Mouse (Mus musculus): ENCODE data around the gene Zcchc8.
"Not testable (repeated sequence)": the region's sequence is repeated elsewhere in the genome, so short reads cannot be mapped to it uniquely, and the experiment has no call there.

Gene Zcchc8

DNA sequence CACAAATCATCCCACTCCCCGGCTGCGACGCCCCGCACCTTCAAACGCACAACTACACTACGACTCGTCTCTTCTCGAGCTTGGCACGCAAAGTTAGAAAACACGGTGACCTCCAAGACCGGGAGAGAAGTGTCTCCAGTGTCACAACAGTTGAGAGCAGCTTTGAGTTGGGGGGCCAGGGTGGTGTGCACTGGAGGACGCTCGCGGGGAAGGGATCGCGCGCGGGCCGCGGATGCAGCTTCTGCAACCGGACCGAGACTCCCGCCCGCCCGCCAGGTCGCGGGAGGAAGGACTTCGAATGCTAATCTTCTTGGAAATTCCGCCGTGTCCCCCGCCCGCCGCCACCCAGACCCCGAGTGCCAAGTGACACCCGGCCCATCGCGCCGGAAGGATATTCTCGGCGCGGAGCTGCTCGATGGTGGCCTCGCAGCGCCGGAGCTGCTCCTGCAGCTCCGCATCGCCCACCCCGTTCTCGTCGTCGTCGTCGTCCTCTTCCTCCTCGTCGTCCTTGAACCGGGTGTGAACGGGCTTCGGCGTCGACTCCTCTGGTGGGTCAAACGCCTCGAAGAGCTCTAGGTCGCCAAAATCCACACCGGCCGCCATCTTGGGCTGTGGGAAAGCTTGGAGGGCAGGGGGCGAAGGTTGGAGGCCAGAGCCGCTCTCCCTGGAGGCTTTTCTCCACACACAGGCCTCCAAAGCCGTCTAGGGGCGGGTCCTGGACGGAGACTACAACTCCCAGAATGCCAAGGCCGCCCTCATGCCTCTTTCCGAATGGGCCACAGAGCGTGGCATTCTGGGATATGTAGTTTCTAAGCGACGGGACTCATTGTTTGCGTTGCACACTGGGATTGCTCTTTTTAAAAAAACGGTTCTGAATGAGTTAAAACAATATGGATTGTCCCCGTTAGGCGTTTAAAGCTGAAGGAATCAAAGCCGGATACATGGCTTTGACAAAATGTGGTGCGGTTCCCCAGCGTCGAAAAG is at the start of gene Zcchc8:
Gene Zcchc8, minus strand, starts transcription at position 773 of the 984 bp plus-strand sequence.
- peak; percentile 92 to 95 for DNase-seq (ENCODE audit: low read depth in 2 of 2, low spot score in 2 of 2)

DNA sequence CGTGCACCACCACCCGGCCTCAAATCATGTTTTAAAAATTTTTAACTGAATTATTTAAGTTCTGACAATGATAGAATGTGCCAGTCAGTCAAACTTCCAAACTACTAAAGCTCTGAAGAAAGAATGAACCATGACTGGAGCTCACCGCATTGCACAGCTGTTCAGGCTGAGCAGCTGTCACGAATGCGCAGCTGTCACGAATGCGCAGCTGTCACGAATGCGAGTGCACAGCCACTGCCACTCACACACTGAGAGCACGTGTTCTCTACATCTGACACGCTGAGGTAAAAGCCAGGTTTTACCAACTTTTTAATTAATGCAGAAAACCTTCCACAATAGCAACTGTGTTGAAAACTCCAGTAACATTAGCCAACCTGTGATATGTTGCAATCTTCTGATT is 45.6 kb upstream of the Zcchc8 start:
- DNase-seq (ENCODE audit: low read depth in 2 of 2, low spot score in 2 of 2), result not testable (repeated sequence)

DNA sequence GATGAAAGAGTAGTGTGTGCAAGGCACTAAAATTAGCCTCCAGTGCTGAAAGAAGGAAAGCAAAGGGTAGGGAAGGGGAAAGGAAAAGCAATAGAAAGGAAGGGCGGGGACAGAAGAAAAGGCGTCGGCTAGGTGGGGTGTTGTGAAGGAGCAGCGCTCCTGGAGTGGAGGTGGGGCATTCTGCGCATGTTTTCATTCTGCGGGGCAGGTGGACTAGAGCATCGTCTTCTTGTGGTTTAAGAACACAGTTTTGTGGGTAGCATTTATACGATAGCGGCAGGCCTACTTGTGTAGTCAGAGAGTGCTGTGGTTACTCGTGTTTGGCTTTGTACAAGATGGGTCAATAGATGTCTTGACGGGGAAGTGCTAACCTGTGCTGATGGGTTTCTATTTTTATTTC is 44.6 kb upstream of the Zcchc8 start:
- DNase-seq (ENCODE audit: low read depth in 2 of 2, low spot score in 2 of 2), result peak in 1 of 2 experiments; percentile 28

DNA sequence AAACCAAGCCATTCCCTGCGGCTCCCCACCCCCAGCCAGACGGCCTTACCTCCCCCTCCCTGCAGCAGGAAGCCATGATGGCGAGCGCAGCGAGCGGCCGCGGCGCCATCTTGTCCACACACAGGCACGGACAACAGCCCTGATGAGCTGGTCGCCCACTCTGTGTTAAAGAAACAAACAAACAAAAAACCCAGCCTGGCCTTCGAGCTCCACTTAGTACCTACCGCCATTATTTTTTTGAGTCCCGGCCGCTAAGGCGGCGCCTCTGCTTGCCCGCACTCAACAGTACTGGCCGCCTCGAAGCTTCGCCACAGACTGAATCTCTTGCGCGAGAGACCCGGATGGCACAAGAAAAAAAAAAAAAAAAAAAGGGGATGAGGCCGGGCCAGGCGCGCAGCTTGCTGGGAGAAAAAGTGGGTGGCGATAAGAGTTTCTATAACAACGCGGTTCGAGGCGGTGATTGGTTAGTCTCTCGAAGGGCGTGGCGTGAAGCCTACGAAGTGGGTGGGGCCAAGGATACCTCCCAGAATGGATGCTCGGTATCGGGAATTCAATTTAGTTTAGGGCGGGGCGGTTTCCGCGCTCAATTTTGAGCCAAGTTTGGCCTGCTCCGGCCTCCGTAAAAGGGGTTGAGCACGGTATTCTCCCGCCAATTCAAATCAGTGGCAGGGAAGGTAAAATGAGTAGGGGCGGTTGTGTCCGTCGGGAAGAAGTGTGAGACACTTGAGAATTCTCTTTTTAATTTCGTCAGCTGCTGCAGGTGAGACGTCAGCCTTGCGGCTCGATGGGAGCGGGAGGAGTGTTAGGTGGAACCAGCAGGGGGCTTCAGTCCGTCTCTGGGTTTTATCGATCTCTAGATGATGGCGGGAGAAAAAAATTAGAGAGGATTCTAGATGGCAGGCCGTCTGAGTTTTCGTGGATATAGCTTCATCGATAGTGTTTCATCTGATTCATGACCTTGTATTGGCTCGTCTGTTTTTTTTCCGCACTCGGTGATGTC is 28.5 kb upstream of the Zcchc8 start, which contains the start of the genes Rsrc2 and Kntc1:
Gene Rsrc2, minus strand, starts transcription at position 350 of the 1,000 bp plus-strand sequence.
Gene Kntc1, plus strand, starts transcription at position 652 of the 1,000 bp plus-strand sequence.
- DNase-seq (ENCODE audit: low read depth in 2 of 2, low spot score in 2 of 2), result peak; percentile 96 to 99

DNA sequence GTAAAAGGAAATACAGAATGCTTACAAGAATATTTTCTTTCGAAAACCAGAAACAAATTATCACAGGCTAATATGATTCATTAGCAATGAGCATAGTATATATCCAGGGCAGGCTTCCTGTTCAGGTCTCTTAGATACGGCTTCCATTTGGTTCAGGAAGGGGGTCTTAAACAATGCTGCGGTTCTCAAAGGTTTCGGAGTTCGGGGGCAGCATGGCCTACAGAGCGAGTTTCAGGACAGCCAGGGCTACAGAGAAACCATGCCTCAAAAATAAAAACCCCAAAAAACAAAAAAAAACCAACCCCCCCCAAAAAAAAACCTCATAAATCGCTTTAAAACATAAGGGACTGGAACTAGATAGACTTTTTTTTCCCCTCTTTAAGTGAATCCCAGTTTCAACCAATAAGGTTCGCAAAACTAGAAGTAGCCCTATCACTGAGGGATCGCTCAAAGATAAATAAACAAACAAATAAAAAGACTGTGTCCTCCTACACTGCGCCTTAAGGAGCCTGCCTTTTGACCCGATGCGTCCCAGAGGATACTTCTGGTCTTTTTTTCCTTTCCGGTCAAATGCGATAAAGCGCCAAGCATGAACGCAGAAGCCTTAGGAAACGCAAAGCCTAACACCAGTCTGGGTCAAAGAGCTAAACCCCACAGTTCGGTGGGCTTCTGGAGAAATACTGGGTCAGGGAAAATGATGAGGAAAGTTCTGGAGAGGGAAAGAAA is 27.6 kb upstream of the Zcchc8 start:
- DNase-seq (ENCODE audit: low read depth in 2 of 2, low spot score in 2 of 2), result peak in 1 of 2 experiments; percentile 2

DNA sequence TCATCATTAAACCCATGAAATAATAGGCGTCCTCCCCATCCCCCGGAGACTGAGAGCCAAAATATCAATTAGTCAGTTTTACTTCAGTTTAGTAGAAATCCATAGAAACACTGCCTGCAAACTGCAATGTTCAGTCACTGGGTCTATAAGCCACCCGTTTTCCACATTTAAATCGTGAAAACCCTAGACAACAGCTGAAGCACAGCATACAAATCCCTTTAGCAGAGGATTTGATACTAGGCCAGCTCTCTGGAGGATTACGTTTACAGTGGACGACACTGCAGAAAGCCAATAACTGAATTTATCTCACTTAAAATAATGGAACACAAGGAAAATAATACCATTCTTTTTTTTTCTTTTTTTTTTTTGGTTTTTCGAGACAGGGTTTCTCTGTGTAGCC is 26.7 kb upstream of the Zcchc8 start:
- no peak for DNase-seq (ENCODE audit: low read depth in 2 of 2, low spot score in 2 of 2)

DNA sequence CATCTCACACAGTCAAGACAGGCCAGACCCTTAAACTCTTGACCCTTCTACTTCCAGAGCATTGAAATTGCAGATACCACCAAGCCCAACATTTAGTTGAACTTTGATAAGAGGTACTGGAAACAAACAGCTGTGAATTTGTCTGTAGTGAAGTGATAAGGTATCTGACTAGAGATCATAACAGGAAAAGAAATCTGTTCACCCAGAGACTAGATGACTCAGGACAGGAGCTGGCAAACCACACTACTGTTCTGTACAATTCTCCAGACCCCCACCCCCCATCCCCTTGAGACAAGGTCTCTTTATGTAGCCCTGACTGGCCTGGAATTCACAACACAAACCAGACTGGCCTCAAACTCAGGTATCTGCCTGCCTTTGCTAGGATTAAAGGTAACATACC is 25.4 kb upstream of the Zcchc8 start:
- no peak for DNase-seq (ENCODE audit: low read depth in 2 of 2, low spot score in 2 of 2)

DNA sequence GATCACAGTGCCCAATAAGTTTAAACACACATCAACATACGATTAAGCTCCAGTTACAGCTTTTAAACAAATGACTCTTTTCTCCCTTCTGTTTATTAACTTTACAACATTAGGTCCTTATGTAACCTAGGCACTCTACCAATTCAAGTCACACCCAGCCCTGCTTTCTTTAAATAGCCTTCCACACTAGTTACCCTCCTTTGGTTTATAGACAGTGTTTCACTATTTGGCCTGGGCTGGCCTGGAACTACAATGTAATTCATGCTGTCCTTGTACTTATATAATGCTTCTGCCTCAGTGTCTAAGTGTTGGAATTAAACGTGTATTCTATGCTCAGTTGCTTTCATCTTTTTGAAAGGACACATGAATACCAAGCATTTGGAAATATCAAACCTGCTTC is 23.5 kb upstream of the Zcchc8 start:
- no peak for DNase-seq (ENCODE audit: low read depth in 2 of 2, low spot score in 2 of 2)

DNA sequence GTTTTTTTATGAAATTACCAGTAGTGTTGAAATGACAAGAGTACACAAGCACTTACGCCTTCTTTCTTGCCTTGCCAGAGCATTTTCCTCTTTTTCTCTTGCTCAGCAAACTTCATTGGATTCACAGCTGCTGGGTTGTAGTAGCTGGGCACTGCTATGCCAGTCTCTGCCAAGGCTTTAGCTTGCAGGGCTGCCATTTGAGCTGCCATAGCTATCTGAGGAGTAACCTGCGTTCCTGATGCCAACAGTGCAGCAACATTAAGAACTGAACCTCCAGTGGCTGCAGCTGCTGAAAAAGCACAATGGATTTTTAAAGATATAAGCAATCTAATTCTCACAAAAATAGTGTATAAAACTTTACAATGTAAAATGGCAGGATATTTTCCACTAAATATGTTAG is 10.1 kb upstream of the Zcchc8 start:
- DNase-seq (ENCODE audit: low read depth in 2 of 2, low spot score in 2 of 2), result no peak

DNA sequence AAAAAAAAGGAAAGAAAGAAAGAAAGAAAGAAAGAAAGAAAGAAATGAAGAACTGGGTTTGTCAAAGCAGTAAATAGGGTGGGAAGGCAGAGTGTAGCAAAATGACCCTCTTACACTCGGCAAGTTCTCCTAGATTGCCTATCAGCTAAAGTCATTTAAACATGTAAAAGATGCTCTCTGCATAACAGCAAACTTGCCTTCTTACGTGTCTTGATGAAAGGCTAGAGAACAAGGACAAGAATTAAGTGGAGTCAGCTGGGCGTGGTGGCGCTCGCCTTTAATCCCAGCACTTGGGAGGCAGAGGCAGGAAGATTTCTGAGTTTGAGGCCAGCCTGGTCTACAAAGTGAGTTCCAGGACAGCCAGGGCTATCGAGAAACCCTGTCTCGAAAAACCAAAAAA is 2.9 kb upstream of the Zcchc8 start:
- DNase-seq (ENCODE audit: low read depth in 2 of 2, low spot score in 2 of 2), result not testable (repeated sequence)

DNA sequence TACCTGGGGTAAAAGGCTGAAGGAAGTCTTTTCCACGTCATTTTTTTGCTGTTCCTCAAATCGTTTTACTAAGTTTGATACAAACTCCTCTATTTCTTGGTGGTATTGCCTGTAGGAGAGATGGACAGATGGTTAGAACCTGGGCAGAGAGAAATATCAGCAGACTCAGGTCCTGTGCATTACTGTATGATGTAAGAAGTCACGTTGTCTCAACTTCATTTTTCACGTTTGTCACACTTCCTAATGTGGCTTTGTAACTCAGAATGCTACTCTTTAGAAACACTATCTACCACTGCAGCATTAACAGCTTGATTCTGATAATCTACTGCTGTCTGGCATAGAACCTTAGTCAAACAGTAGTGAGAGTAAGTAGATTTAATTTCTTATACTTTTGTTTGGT is 6.3 kb downstream of the Zcchc8 start:
- DNase-seq (ENCODE audit: low read depth in 2 of 2, low spot score in 2 of 2), result no peak

DNA sequence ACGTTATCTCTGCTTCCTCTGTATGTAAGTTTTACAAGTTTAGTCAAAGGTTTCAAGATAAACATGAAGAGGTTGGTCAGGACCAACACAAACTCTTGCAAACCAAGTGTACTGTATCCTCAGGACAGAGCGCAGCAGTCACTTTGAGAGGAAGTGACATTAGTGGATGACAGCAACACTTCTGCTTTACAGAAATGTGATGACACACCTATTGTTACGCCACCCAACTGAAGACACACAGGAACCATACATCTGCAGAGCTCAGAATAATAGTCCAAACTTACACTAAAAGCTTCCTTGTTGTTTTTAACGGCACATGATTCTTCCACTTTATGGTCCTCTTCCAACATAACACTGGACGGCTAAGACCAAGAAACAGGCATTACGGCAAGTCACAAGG is 7.1 kb downstream of the Zcchc8 start:
- DNase-seq (ENCODE audit: low read depth in 2 of 2, low spot score in 2 of 2), result no peak

DNA sequence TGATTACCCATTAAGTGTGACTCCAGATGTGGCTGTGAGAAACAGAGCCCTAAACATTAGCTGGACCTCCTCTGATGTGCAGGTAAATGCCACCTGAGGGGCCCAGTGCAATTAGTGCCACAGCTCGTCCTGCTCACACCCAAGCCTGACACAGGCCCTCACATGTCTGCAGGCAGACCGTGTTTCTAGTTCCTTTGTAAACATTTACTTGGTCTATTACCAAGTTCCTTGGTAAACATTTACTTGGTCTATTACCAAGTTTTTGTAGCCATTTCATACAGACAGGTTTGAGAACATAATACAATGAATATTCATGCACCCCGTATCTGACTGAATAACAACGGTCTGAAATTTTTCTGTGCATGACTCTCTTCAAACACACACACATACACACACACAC is 11.3 kb downstream of the Zcchc8 start:
- no peak for DNase-seq (ENCODE audit: low read depth in 2 of 2, low spot score in 2 of 2)

DNA sequence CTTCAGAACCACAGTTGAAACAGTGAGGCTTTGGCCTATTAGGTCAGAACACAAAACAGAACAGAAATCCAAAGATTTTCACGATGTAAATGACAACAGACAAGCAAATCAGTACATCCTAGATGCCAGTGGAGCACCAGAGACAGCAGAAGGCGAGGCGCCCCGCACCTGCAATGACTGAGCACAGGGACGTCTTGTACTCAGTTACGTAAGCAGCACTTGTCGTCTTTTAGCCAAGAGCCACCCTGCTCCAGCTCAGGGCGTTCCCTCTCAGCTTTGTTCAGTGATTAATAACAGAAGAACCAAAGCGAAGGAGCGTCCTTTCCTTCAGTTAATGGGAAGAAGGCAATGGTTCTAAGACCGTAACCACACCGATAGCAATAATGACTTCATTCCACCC is 12.3 kb downstream of the Zcchc8 start:
- no peak for DNase-seq (ENCODE audit: low read depth in 2 of 2, low spot score in 2 of 2)

DNA sequence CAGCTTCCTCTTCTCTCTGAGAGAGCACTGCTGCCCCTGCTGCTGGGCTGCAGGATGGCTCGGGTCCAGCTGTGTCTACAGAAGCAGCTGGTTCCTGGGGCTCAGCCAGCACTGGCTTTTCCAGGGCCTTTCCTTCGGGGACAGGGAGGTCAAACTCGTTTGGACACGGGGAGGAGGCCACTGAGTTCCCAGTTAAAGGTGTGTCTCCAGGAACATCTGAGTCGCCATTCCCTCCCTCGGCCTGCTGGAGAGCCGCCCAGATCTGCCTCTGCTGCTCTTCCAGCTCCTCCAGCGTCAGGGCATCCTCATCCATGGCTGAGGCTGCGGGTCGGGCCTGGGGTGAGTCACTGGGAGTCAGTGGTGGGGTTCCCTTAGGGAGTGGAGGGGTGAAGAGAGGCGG is 20.3 kb downstream of the Zcchc8 start:
- DNase-seq (ENCODE audit: low read depth in 2 of 2, low spot score in 2 of 2), result no peak

DNA sequence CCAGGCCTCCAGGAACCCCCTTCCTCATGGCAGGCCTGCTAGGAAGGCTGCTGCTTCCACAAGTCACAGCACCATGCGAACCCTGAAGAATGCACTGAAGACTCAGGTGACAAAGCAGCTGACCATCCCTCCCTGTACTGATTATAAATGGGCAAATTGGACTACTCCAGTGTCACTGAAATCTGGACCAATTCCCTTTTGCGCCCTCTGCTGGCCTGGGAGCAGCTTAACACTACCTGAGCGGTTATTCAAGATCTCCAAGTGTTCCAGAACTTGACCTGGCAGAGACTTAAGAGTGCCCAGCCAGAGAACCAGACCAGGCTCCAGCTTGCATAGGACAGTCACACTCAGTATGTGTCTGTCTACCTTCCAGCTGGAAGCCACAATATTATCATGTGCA is 21.7 kb downstream of the Zcchc8 start:
- DNase-seq (ENCODE audit: low read depth in 2 of 2, low spot score in 2 of 2), result peak; percentile 60 to 72

DNA sequence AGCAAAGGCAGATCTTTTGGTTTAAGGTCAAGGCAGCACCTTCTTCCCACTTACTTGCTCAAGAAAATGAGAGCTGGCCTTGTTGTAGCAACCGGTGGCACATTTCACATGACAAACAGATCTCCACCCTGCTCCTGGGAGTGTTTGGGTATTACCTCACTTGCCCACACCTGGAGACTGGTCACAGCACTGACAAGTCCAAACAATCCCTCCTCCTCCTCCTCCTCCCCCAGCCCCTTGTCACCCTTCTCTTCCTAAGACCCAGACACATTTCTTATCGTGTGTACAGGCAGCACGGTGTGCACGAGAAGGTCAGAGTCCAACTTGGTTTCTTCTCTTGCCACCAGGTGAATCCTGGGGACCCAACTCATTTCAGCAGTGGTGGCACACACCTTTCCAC is 23.9 kb downstream of the Zcchc8 start:
- DNase-seq (ENCODE audit: low read depth in 2 of 2, low spot score in 2 of 2), result no peak

DNA sequence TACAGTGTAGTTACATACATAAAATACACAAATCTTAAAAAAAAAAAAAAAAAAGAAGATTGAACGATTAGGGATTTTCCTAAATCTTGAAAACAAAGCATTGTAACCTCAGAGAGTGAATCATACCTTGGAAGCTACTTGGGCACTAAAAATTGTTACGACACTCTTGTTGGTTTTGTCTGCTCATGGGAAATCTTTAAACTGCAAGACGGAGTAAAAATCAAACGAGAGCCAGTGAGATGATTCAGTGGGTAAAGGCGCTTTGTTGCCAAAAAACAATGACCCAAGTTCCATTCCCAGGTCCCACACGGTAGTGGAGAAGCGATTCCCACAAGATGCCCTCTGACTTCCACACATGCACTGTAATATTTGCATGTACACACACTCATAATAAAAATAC is 24.7 kb downstream of the Zcchc8 start:
- DNase-seq (ENCODE audit: low read depth in 2 of 2, low spot score in 2 of 2), result no peak

DNA sequence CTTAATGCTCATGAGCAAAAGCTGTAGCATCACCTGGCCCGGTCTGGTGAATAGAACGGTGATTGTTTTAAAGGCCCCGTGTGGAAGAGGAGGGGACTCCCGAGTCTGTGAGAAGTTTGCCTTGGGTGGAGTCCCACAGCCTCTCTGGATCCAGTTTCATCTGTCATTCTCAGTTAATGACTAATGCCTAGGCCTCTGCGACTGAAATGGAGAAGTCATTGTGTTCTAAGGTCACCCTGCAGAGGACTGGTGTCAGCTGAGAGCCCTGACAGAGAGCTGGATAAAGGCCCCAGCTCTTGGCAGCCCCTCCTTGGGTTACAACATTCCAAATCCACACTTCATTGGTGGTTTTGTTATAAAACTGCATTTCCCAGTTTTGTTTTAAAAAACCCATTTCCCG is 26.4 kb downstream of the Zcchc8 start:
- no peak for DNase-seq (ENCODE audit: low read depth in 2 of 2, low spot score in 2 of 2)

DNA sequence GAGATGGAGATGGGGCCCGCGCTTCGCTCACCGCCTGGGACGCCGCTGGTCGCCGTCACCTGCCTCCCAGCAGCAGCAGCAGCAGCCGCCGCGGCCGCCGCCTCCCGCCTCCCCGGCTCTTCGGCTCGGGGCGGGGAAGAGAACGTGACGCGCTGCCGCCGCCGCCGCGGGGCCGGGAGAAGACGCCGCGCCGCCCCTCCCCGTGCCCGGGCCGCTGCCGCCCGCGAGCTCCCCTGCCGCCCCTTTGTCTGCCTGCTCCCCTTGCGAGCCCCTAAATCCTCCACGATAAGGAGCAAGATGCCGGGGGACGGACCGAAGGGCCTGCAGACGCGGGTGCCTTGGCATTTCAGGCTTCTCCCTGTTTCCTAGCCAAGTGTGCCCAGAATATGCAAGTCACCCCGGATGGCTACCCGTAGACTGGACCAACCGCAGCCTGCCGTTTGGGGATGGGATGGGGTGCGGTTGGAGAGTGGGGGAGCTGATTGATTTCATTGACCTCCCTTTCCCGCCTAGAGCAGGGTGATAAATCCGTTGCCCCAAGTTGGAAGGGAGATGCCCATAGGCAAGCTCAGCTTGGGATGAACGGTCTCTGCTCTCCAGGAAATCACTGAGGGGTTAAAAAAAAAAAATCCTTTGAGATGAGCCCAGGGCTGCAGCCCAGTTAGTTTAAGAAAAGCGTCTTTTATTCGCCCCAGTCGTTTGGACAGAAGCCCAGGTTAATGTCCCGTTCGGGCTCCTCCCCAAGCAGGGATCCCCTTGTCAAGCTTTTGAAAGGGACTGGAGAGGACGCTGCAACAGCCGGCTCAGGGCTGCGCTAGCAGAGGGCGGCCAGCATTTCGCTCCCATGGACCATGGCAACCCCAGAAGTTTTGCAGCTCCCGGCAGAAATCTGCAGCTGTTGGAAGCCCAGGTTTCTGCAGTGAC is 36.4 kb downstream of the Zcchc8 start, which contains the start of gene Clip1:
Gene Clip1, minus strand, starts transcription at position 398 of the 924 bp plus-strand sequence.
- DNase-seq (ENCODE audit: low read depth in 2 of 2, low spot score in 2 of 2), result peak in 1 of 2 experiments; percentile 42

Measured in CD8-positive naive resting alpha-beta T cell, adult 2 months (primary cell).